Mouse (Mus musculus) heart, embryonic 14.5 days (tissue): Measurements from ENCODE around the gene App. TPM values are rescaled to one million over a fixed set of nuclear protein-coding genes. Genes with fewer than 3 reads are reported as not detected.

Experiments
- ATAC-seq: fragments of 200-750 bp; cut with Nextera tagmentation; 2 replicates; pipeline ENCODE4 v1.8.0; 2017; ENCODE audit warnings: low read depth, moderate TSS enrichment; ENCODE audit not compliant: insufficient number of reproducible peaks, insufficient read depth, low FRiP score
- H3K27ac ChIP-seq, 2 experiments: fragments of 200-500 bp in 1 of 2; fragments of 300-500 bp in 1 of 2; sonication (generic) in 1 of 2; replicated peaks in 1 of 2; 2 replicates each; pipeline ENCODE4 v1.5.1; 2012 to 2014; ENCODE audit warnings: low read depth in 2 of 2, low read length in 2 of 2, control low read depth in 1 of 2, mild to moderate bottlenecking in 1 of 2, mixed read lengths in 1 of 2; ENCODE audit not compliant: control insufficient read depth in 1 of 2, insufficient read depth in 1 of 2
- H3K27me3 ChIP-seq: fragments of 300-500 bp; sonication (generic); 2 replicates; pipeline ENCODE4 v1.6.1; 2014; ENCODE audit warnings: mild to moderate bottlenecking, low read length, control low read depth; ENCODE audit not compliant: control insufficient read depth, insufficient read depth
- H3K36me3 ChIP-seq: fragments of 300-500 bp; sonication (generic); 2 replicates; pipeline ENCODE4 v1.6.1; 2014; ENCODE audit warnings: mild to moderate bottlenecking, control low read depth, low read length, mixed read lengths; ENCODE audit not compliant: control insufficient read depth, insufficient read depth
- H3K4me1 ChIP-seq, 2 experiments: fragments of 200-500 bp in 1 of 2; fragments of 300-500 bp in 1 of 2; sonication (generic) in 1 of 2; 2 replicates each; pipeline ENCODE4 v1.6.1; 2012 to 2014; ENCODE audit warnings: low read length in 2 of 2, control low read depth in 1 of 2, mixed read lengths in 1 of 2; ENCODE audit not compliant: control insufficient read depth in 2 of 2, insufficient read depth in 2 of 2
- H3K4me2 ChIP-seq: fragments of 300-500 bp; sonication (generic); 2 replicates; pipeline ENCODE4 v1.6.1; 2014; ENCODE audit warnings: mild to moderate bottlenecking, low read length
- H3K4me3 ChIP-seq, 2 experiments: fragments of 200-500 bp in 1 of 2; fragments of 300-500 bp in 1 of 2; sonication (generic) in 1 of 2; 2 replicates each; pipeline ENCODE4 v1.5.1; 2012 to 2014; ENCODE audit warnings: low read length in 2 of 2, mild to moderate bottlenecking in 2 of 2, control low read depth in 1 of 2, low read depth in 1 of 2, moderate library complexity in 1 of 2; ENCODE audit not compliant: control insufficient read depth in 1 of 2, insufficient read depth in 1 of 2
- H3K9ac ChIP-seq: fragments of 300-500 bp; sonication (generic); 2 replicates; pipeline ENCODE4 v1.6.1; 2014; ENCODE audit warnings: mild to moderate bottlenecking, low read length
- H3K9me3 ChIP-seq: fragments of 300-500 bp; sonication (generic); 2 replicates; pipeline ENCODE4 v1.6.1; 2016; ENCODE audit warnings: low read length, control low read depth; ENCODE audit not compliant: control insufficient read depth
- WGBS: fragments of 180-500 bp; shearing (Covaris S2); extraction: QIAGEN DNeasy Blood & Tissue Kit; methylation state at CpG from one replicate; pipeline ENCODE4 v1.1.7; 2014; 5-methylcytosine and 5-hydroxymethylcytosine counted together
- polyA plus RNA-seq: library from polyadenylated mRNA; unstranded; fragments of >200 nt; fragmentation: Nextera tagmentation; extraction: Ambion mirVana; gene quantifications from 2 replicates; pipeline ENCODE4 v1.2.1, GENCODE M21; 2014

App gene
- polyA plus RNA-seq, 1 experiment from 2014 or later = 169 TPM

DNA sequence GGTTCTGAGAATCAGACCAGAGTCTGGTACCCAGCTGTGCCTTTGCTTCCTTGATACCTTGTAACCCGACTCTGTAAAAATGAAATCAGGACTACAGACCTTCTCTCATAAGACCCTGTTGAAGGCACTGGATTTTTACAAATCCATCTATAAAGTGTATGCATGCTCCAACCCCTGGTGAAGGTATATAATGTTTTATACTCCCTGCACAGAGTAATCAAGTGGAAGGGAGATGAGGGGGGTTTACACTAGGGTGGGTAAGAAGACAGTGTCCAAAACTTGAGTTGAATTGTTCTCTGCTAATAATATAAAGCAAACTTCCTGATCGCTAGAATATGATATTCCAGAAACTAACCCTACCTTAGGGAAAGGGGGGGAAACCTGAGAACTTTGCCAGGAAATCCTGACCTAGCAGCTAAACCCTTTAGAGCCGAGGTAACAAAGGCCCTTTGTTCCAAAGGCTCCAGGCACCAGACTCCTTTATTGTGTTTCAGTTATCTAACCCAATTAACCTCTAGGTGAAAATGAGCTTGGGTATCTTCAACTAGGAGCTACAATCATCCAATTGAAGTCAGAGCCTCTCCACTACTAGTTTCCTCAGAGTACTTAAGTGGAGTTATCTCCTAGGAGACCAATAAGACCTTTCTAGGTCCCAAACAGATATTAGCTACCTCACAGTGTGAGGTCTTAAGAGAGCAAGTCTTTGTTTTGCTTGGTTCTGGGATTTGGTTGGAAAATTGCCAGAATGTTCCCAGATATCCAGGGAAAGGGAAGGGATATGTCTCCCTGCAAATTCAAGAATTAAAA is 132.2 kb downstream of the App start:
- WGBS = 54% methylated on average over 3 of the region's 3 CpGs
- Histone ChIP-seq H3K4me3 (no peak overlapping the region), H3K9me3 (no peaks in the 10 kb centered on the region), H3K27ac (0 out of 4 replicates have a peak overlapping the region, but pooled peaks of 1 of the 2 experiments have one; percentile 20), H3K4me2 (no peak overlapping the region), H3K9ac (no peak overlapping the region), H3K36me3 (peaks cover 34% of the 10 kb centered on the region), H3K27me3 (no peaks in the 10 kb centered on the region), H3K4me1 (peaks cover 3 to 16% of the 10 kb centered on the region in 2 experiments)
- ATAC-seq = no peak

DNA sequence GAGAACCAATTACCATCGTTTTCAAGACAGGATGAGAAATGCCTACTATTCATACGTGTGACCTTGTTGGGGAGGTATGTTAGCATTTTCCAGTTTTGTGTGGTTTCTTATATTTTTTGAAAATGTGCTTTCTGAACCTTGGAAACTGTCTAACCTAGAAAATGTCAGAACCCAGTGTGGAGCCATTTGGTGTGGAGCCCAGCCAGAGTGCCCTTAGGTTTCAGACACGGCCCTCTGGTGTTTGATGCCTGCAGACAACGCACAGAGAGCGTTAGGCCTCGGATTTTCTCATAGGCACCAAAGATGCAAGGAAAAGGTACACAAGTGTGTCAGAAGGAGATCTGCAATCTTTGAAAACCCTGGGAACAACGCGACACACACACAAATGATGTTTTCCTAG is 134.8 kb downstream of the App start:
- Histone ChIP-seq H3K36me3 (peaks cover 39% of the 10 kb centered on the region), H3K27ac (peak overlapping the region; percentile 41 to 80; a peak in 3 of 4 replicates), H3K4me1 (peaks cover 3 to 16% of the 10 kb centered on the region in 2 experiments), H3K4me3 (no peak overlapping the region), H3K9me3 (no peaks in the 10 kb centered on the region), H3K27me3 (no peaks in the 10 kb centered on the region), H3K9ac (no peak overlapping the region), H3K4me2 (no peak overlapping the region)
- WGBS = 91% methylated on average over 8 of the region's 8 CpGs
- no peak for ATAC-seq

DNA sequence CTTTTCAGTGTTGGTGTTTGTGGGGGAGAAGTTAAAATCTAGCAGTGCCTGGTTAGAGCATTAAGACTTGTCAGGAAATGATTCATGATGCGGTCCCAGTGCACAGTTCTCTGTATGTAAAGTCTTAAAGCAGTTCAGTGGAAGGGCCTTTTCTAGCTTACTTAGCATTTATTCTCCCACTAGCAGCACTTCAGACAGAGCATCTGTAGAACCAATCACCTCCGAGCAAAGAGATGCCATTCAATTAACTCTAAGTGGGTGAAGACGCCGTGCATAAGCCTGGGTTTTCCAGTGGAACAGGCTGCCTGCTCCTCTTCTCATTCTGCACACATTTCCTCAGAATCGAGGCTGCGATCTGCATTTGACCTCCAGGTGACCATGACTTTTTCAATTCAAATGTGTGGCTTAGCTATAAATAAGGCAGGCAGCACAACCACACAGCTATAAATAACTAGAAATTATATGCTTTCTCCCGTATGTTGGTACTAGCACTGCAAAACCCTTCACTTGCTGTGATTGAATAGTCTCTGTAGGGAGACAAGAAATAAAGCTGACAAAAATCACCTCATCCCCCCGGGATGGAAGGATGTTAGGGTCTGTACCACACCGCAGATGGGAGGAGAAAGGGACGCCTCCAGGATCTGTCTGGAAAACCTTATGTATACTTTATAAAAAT is 135.5 kb downstream of the App start:
- 46% methylated on average over 10 of the region's 10 CpGs for WGBS

DNA sequence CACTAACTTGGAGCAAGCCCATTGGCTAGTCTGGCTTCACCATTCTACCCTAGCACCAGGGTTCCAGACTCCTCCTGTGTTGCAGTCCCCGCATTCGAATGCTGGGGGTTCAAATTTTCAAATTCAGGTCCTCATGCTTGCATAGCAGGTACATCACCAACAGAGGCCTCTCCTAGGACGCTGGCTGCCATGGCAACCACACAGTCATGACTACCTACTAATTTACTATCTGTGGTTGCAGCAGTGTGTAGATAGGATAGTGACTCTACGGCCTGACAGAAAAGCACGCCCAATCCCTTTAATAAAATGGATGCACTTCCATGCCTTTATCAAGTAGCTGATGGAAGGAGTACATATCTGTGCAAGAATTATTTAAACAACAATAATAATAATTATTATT is 137.8 kb downstream of the App start:
- no peaks in the 10 kb centered on the region for H3K27me3 ChIP-seq
- no peaks in the 10 kb centered on the region for H3K9me3 ChIP-seq
- WGBS = 88% methylated on average over 5 of the region's 5 CpGs
- no peak overlapping the region for H3K27ac ChIP-seq
- peaks cover 37% of the 10 kb centered on the region for H3K36me3 ChIP-seq
- peaks cover 3 to 10% of the 10 kb centered on the region in 2 experiments for H3K4me1 ChIP-seq
- no peak overlapping the region for H3K4me2 ChIP-seq
- no peak for ATAC-seq
- H3K4me3 ChIP-seq = no peak overlapping the region
- no peak overlapping the region for H3K9ac ChIP-seq

More for the DNA sequence above, 135.5 kb downstream of the App start:
- Histone ChIP-seq H3K4me2 (peak overlapping the region; percentile 20), H3K27ac (peak overlapping the region; percentile 66 to 80), H3K9me3 (no peaks in the 10 kb centered on the region), H3K27me3 (no peaks in the 10 kb centered on the region), H3K4me1 (peaks cover 3 to 16% of the 10 kb centered on the region in 2 experiments), H3K4me3 (no peak overlapping the region), H3K9ac (0 out of 2 replicates have a peak overlapping the region, but pooled peaks have one; percentile 11), H3K36me3 (peaks cover 34% of the 10 kb centered on the region)
- no peak for ATAC-seq

DNA sequence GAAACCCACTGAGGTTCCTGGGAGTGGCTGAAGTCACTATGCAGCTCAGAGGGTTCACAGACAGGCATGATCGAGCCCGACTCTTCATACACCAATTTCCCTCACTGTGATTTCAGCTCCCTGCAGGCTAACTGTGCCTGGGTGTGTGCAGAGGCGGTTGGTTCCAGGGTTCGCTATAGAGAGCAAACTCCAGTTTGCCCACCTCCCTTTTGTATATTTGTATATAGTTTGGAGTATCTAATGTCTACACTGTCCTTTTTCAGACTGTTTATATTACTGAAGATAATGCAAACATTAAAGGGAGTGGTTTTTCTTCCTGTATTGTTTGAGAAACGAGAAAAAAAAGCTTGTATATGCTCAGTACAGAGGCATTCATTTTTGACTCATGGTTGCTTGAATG is 139.8 kb downstream of the App start:
- Histone ChIP-seq H3K9me3 (no peaks in the 10 kb centered on the region), H3K4me1 (peaks cover 1 to 10% of the 10 kb centered on the region in 2 experiments), H3K27me3 (no peaks in the 10 kb centered on the region), H3K4me3 (no peak overlapping the region), H3K9ac (no peak overlapping the region), H3K4me2 (no peak overlapping the region), H3K36me3 (peaks cover 52% of the 10 kb centered on the region), H3K27ac (no peak overlapping the region)
- 88% methylated on average over 5 of the region's 5 CpGs for WGBS
- no peak for ATAC-seq

DNA sequence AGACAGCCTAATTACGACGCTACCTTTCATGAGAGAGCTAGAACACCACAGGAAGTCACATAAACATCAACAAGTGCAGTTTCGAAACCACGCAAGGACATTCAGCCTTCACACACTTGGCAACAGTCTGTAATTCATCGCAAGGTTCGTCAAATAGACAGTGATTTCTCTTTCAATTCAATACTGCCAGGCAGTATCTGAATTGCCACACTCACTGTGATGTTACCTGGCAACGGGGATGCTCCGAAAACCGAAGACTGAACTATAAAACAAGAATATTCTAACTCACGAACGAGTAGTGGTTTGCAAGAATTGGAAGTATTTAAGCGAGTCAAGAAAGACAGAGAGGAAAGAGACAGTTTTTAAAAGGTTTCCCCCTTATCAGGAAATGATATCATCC is 142.8 kb downstream of the App start:
- no peak overlapping the region for H3K27ac ChIP-seq
- ATAC-seq = no peak
- 92% methylated on average over 12 of the region's 12 CpGs for WGBS
- H3K9ac ChIP-seq = no peak overlapping the region
- H3K27me3 ChIP-seq = no peaks in the 10 kb centered on the region
- peaks cover 63% of the 10 kb centered on the region for H3K36me3 ChIP-seq
- H3K4me3 ChIP-seq = no peak overlapping the region
- H3K4me1 ChIP-seq = no peaks in the 10 kb centered on the region
- no peaks in the 10 kb centered on the region for H3K9me3 ChIP-seq
- H3K4me2 ChIP-seq = no peak overlapping the region

DNA sequence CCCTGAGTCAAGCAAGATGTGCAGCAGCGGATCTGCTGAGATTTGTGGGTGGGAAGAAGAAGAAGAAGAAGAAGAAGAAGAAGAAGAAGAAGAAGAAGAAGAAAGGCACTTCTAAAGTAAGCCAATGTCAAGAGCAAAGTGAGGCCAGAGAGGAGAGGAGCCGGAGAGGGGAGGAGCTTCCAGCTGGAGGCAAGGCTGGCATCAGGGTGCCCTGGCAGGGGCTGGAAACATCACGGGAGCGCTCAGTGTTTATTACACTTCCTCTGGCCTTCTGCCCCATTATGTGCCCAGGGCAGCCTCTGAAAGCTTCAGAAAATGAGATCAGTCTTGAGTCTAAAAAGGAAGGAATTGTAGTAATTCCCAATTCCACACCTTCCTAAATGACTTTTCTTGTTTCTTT is 145.2 kb downstream of the App start:
- H3K27me3 ChIP-seq = no peaks in the 10 kb centered on the region
- peaks cover 80% of the 10 kb centered on the region for H3K36me3 ChIP-seq
- H3K4me2 ChIP-seq = no peak overlapping the region
- no peaks in the 10 kb centered on the region for H3K9me3 ChIP-seq
- H3K27ac ChIP-seq = no peak overlapping the region
- H3K4me3 ChIP-seq = no peak overlapping the region
- no peaks in the 10 kb centered on the region for H3K4me1 ChIP-seq
- no peak for ATAC-seq
- 86% methylated on average over 4 of the region's 4 CpGs for WGBS
- no peak overlapping the region for H3K9ac ChIP-seq
